Mouse (Mus musculus): ENCODE data around the gene Stfa2l1.

- TF ChIP-seq CTCF (IDR thresholded peaks at IDR 0.05; ENCODE audit: low read depth) (no peak), EP300 (IDR thresholded peaks at IDR 0.05; ENCODE audit: low read depth) (no peak)
These were observed 18.4 kb upstream of the Stfa2l1 start for GRCm38 (mm10) chr16:36138201-36138600.
